Mouse (Mus musculus): Measurements from ENCODE around the gene Wdr13. TPM values are rescaled to one million over a fixed set of nuclear protein-coding genes. Genes with fewer than 3 reads are reported as not detected.

The Wdr13 gene
- total RNA-seq, 2 experiments from 2014 or later: 12.3 TPM

Other genes starting within 250 kb of the Wdr13 start
- gene Slc35a2, start 248.9 kb downstream of the Wdr13 start, total RNA-seq (2021): 1 to 10 TPM; 8.4 to 8.8 TPM
- gene Pqbp1, start 233.6 kb downstream of the Wdr13 start, total RNA-seq (2021): 10 to 100 TPM; 21.2 to 22.0 TPM
- 10 to 100 TPM; 35.3 to 39.1 TPM for gene Timm17b, start 233.5 kb downstream of the Wdr13 start, total RNA-seq (2021)
- not detected for gene Gm10491, start 225.1 kb downstream of the Wdr13 start, total RNA-seq (2021)
- not detected for gene Gm10490, start 223.3 kb downstream of the Wdr13 start, total RNA-seq (2021)
- gene Pcsk1n, start 213.1 kb downstream of the Wdr13 start, total RNA-seq (2021): not detected
- not detected for gene Eras, start 204.3 kb downstream of the Wdr13 start, total RNA-seq (2021)
- gene Hdac6, start 185.0 kb downstream of the Wdr13 start, total RNA-seq (2021): 1 to 10 TPM; 4.3 to 4.9 TPM
- gene Gata1, start 154.8 kb downstream of the Wdr13 start, total RNA-seq (2021): not detected
- gene Glod5, start 114.4 kb downstream of the Wdr13 start, total RNA-seq (2021): not detected
- 1 to 10 TPM; 3.9 to 5.7 TPM for gene Suv39h1, start 58.1 kb downstream of the Wdr13 start, total RNA-seq (2021)
- under 1 TPM; 0.39 to 0.64 TPM for gene Was, start 42.4 kb downstream of the Wdr13 start, total RNA-seq (2021)
- 10 to 100 TPM; 56.4 to 78.2 TPM for gene Rbm3, start 13.0 kb upstream of the Wdr13 start, total RNA-seq (2021)
- 1 to 10 TPM; 3.0 to 3.6 TPM for gene Tbc1d25, start 43.3 kb upstream of the Wdr13 start, total RNA-seq (2021)
- gene Ebp, start 60.6 kb upstream of the Wdr13 start, total RNA-seq (2021): 1 to 10 TPM; 8.4 to 9.0 TPM
- gene Porcn, start 73.6 kb upstream of the Wdr13 start, total RNA-seq (2021): 1 to 10 TPM; 4.9 to 5.3 TPM
- 10 to 100 TPM; 14.1 to 14.4 TPM for gene Ftsj1, start 119.5 kb upstream of the Wdr13 start, total RNA-seq (2021)
- gene Slc38a5, start 138.2 kb upstream of the Wdr13 start, total RNA-seq (2021): not detected
- gene Ssxb10, start 194.5 kb upstream of the Wdr13 start, total RNA-seq (2021): not detected
- gene Ssxb9, start 234.1 kb upstream of the Wdr13 start, total RNA-seq (2021): not detected